Mouse (Mus musculus) cortical plate, adult 2 months (tissue): ENCODE measurements at regions not wholly inside any gene's neighbourhood (a gene's known extent, or its start where the extent isn't known, plus 50 kb on each side); places are given as distances from the start of the nearest gene placed in this dataset.

Experiments
- CTCF ChIP-seq: fragments of 200-500 bp; IDR thresholded peaks from 2 replicates; pipeline ENCODE4 v1.5.1; 2011; ENCODE audit warnings: mild to moderate bottlenecking, control low read depth, low read length; ENCODE audit not compliant: insufficient read depth; ENCODE audit errors: extremely low read depth
- POLR2A ChIP-seq: fragments of 200-500 bp; IDR thresholded peaks from 2 replicates; pipeline ENCODE4 v1.6.1; 2011; ENCODE audit warnings: mild to moderate bottlenecking, low read length, control low read depth; ENCODE audit not compliant: insufficient read depth; ENCODE audit errors: extremely low read depth

- TF ChIP-seq POLR2A (no peak), CTCF (no peak)
Measured at GRCm38 (mm10) chr15:56018141-56018540, 1459.3 kb downstream of the Slc22a22 start.
